Mouse (Mus musculus): ENCODE results near the gene Mycbpap. TPM values are rescaled to one million over a fixed set of nuclear protein-coding genes. Genes with fewer than 3 reads are reported as not detected.

Gene Mycbpap
- total and polyA plus RNA-seq, 3 experiments: 0.12 to 0.17 TPM; not detected in 1

GRCm38 (mm10) chr11:94542400-94542799 is 20.9 kb upstream of the Mycbpap start:
- no peak overlapping the region for H3K9ac ChIP-seq (ENCODE audit: control insufficient read depth, low read depth, low read length, poor library complexity, severe bottlenecking)
- no peak overlapping the region for H3K27ac ChIP-seq (ENCODE audit: control insufficient read depth, low read depth, low read length)
- peaks cover 0 to 1% of the 10 kb centered on the region in 2 experiments; a peak in 2 of 4 replicates for H3K36me3 ChIP-seq (ENCODE audit: control insufficient read depth in 1 of 2, insufficient read depth in 2 of 2, low read length in 2 of 2)
- H3K79me2 ChIP-seq (ENCODE audit: control insufficient read depth, insufficient read depth, low read length, poor library complexity): peaks cover 4% of the 10 kb centered on the region; the same call in 1 of the 2 replicates
- DNase-seq (ENCODE audit: low read depth, low spot score): no peak
- peaks cover 0 to 3% of the 10 kb centered on the region in 2 experiments; a peak in 2 of 4 replicates for H3K4me1 ChIP-seq (ENCODE audit: control insufficient read depth in 1 of 2, insufficient read depth in 2 of 2, low read length in 2 of 2)
- no peak for TF ChIP-seq E2F4 (IDR thresholded peaks at IDR 0.05; ENCODE audit: borderline replicate concordance, low read depth, low read length)
- TF ChIP-seq NELFE (IDR thresholded peaks at IDR 0.05; ENCODE audit: low read depth, low read length): no peak
- TF ChIP-seq POLR2AphosphoS2 (IDR thresholded peaks at IDR 0.05; ENCODE audit: low read length): no peak
- no peak for TF ChIP-seq RAD21 (IDR thresholded peaks at IDR 0.05; ENCODE audit: low read depth, low read length)
- TF ChIP-seq MEF2A (IDR thresholded peaks at IDR 0.05; ENCODE audit: extremely low read depth, insufficient replicate concordance, low read depth, low read length, poor library complexity, severe bottlenecking): no peak
- no peak for TF ChIP-seq MAX (IDR thresholded peaks at IDR 0.05; ENCODE audit: low read length)
- TF ChIP-seq TCF12 (IDR thresholded peaks at IDR 0.05; ENCODE audit: low read depth, low read length): no peak
- TF ChIP-seq USF1 (IDR thresholded peaks at IDR 0.05; ENCODE audit: low read depth, low read length): no peak
- TF ChIP-seq ZNF384 (IDR thresholded peaks at IDR 0.05; ENCODE audit: low read depth, low read length): no peak
- TF ChIP-seq CTCF (IDR thresholded peaks at IDR 0.05 in 2 of 3, conservative IDR thresholded peaks at IDR 0.05 in 1 of 3; ENCODE audit: control insufficient read depth in 1 of 3, insufficient read depth in 1 of 3, low read depth in 2 of 3, low read length in 3 of 3, poor library complexity in 1 of 3, severe bottlenecking in 1 of 3): no peak
- no peak for TF ChIP-seq ZMIZ1 (IDR thresholded peaks at IDR 0.05; ENCODE audit: low read depth, low read length)
- no peak for TF ChIP-seq JUND (IDR thresholded peaks at IDR 0.05; ENCODE audit: low read depth, low read length)
- no peak for TF ChIP-seq MYC (IDR thresholded peaks at IDR 0.05; ENCODE audit: low read depth, low read length)
- no peak for TF ChIP-seq RCOR1 (IDR thresholded peaks at IDR 0.05; ENCODE audit: low read depth, low read length)
- no peaks in the 10 kb centered on the region for H3K27me3 ChIP-seq (ENCODE audit: control insufficient read depth in 1 of 2, insufficient read depth in 2 of 2, low read length in 2 of 2)
- no peaks in the 10 kb centered on the region for H3K9me3 ChIP-seq (replicated peaks; ENCODE audit: insufficient read depth, low read length)
- H3K4me3 ChIP-seq (ENCODE audit: control insufficient read depth in 1 of 2, insufficient read depth in 1 of 2, low read depth in 2 of 2, low read length in 2 of 2): no peak overlapping the region

DNA sequence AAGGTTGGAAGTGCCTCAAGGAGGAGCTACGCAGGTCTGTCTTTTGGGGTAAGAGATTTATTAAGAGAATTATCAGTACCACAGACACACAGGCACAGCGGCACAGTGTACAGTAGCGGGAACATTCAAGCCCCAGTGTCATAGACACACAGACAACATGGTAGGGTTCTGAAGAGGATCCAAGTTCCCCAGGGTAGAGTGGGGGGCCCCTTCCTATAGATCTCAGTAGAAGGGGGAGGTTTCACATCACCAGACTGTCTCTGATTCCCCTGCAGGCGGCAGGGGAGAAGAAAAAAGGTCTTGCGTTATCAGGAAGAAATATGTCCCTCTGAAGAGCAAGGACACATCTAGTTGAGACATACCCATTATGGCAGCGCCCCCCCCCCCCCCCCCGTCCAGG is 18.2 kb upstream of the Mycbpap start:
- no peak for DNase-seq (ENCODE audit: low read depth, low spot score)
- Histone ChIP-seq H3K4me1 (ENCODE audit: control insufficient read depth in 1 of 2, insufficient read depth in 2 of 2, low read length in 2 of 2) (no peaks in the 10 kb centered on the region), H3K79me2 (ENCODE audit: control insufficient read depth, insufficient read depth, low read length, poor library complexity) (no peaks in the 10 kb centered on the region), H3K9ac (ENCODE audit: control insufficient read depth, low read depth, low read length, poor library complexity, severe bottlenecking) (no peak overlapping the region), H3K36me3 (ENCODE audit: control insufficient read depth in 1 of 2, insufficient read depth in 2 of 2, low read length in 2 of 2) (peaks cover 0 to 1% of the 10 kb centered on the region in 2 experiments; a peak in 2 of 4 replicates), H3K4me3 (ENCODE audit: control insufficient read depth in 1 of 2, insufficient read depth in 1 of 2, low read depth in 2 of 2, low read length in 2 of 2) (no peak overlapping the region), H3K27me3 (ENCODE audit: control insufficient read depth in 1 of 2, insufficient read depth in 2 of 2, low read length in 2 of 2) (no peaks in the 10 kb centered on the region), H3K27ac (ENCODE audit: control insufficient read depth, low read depth, low read length) (no peak overlapping the region), H3K9me3 (replicated peaks; ENCODE audit: insufficient read depth, low read length) (no peaks in the 10 kb centered on the region)
- TF ChIP-seq CHD2 (IDR thresholded peaks at IDR 0.05; ENCODE audit: low read length): no peak
- no peak for TF ChIP-seq USF2 (IDR thresholded peaks at IDR 0.05; ENCODE audit: borderline replicate concordance in 1 of 2, insufficient read depth in 1 of 2, low read depth in 1 of 2, low read length in 2 of 2)
- TF ChIP-seq GABPA (IDR thresholded peaks at IDR 0.05; ENCODE audit: low read depth, low read length): no peak
- TF ChIP-seq POLR2AphosphoS2 (IDR thresholded peaks at IDR 0.05; ENCODE audit: low read length): no peak
- TF ChIP-seq EP300 (IDR thresholded peaks at IDR 0.05; ENCODE audit: low read depth in 1 of 2, low read length in 2 of 2): no peak
- TF ChIP-seq BHLHE40 (IDR thresholded peaks at IDR 0.05; ENCODE audit: borderline replicate concordance, low read depth, low read length): no peak
- TF ChIP-seq JUND (IDR thresholded peaks at IDR 0.05; ENCODE audit: low read depth, low read length): no peak
- TF ChIP-seq ZC3H11A (IDR thresholded peaks at IDR 0.05; ENCODE audit: low read depth, low read length): no peak
- no peak for TF ChIP-seq MYB (IDR thresholded peaks at IDR 0.05; ENCODE audit: low read depth, low read length)
